Mouse (Mus musculus) lung, embryonic 14.5 days (tissue): ENCODE data around the gene Acvr1b. TPM values are rescaled to one million over a fixed set of nuclear protein-coding genes. Genes with fewer than 3 reads are reported as not detected.

ENCODE experiments used
- ATAC-seq: fragments of 200-750 bp; cut with Nextera tagmentation; 2 replicates; pipeline ENCODE4 v1.8.0; 2017; ENCODE audit warnings: mild to moderate bottlenecking, moderate TSS enrichment, moderate library complexity; ENCODE audit not compliant: insufficient read depth
- DNase-seq: peaks from one replicate; pipeline ENCODE4 v3.0.0-alpha.2; 2015
- H3K27ac ChIP-seq: fragments of 300-500 bp; sonication (generic); 2 replicates; pipeline ENCODE4 v1.5.1; 2014; ENCODE audit warnings: low read depth, mild to moderate bottlenecking, moderate library complexity
- H3K27me3 ChIP-seq: fragments of 300-500 bp; sonication (generic); 2 replicates; pipeline ENCODE4 v1.6.1; 2014; ENCODE audit warnings: low read length, control low read depth; ENCODE audit not compliant: insufficient read depth
- H3K36me3 ChIP-seq: fragments of 300-500 bp; sonication (generic); 2 replicates; pipeline ENCODE4 v1.6.1; 2014; ENCODE audit warnings: control low read depth; ENCODE audit not compliant: insufficient read depth
- H3K4me1 ChIP-seq: fragments of 300-500 bp; sonication (generic); 2 replicates; pipeline ENCODE4 v1.6.1; 2014; ENCODE audit warnings: antibody characterized with exemption, control low read depth; ENCODE audit not compliant: insufficient read depth
- H3K4me2 ChIP-seq: fragments of 300-500 bp; sonication (generic); 2 replicates; pipeline ENCODE4 v1.6.1; 2014; ENCODE audit warnings: mild to moderate bottlenecking
- H3K4me3 ChIP-seq: fragments of 300-500 bp; sonication (generic); 2 replicates; pipeline ENCODE4 v1.5.1; 2014; ENCODE audit warnings: low read depth, low read length
- H3K9ac ChIP-seq: fragments of 300-500 bp; sonication (generic); 2 replicates; pipeline ENCODE4 v1.6.1; 2014
- H3K9me3 ChIP-seq: fragments of 300-500 bp; sonication (generic); 2 replicates; pipeline ENCODE4 v1.6.1; 2016; ENCODE audit warnings: low read depth, low read length, control low read depth
- CTCF ChIP-seq: IDR thresholded peaks from 2 replicates; pipeline ENCODE4 v1.5.1; 2016; ENCODE audit warnings: antibody characterized with exemption, low read depth
- WGBS: fragments of 180-500 bp; shearing (Covaris S2); extraction: QIAGEN DNeasy Blood & Tissue Kit; methylation state at CpG from one replicate; pipeline ENCODE4 v1.1.7; 2014; 5-methylcytosine and 5-hydroxymethylcytosine counted together
- polyA plus RNA-seq: library from polyadenylated mRNA; unstranded; fragments of >200 nt; fragmentation: Nextera tagmentation; extraction: Ambion mirVana; gene quantifications from 2 replicates; pipeline ENCODE4 v1.2.1, GENCODE M21; 2014

Acvr1b gene
- polyA plus RNA-seq, 1 experiment from 2014 or later: 6.3 TPM

DNA sequence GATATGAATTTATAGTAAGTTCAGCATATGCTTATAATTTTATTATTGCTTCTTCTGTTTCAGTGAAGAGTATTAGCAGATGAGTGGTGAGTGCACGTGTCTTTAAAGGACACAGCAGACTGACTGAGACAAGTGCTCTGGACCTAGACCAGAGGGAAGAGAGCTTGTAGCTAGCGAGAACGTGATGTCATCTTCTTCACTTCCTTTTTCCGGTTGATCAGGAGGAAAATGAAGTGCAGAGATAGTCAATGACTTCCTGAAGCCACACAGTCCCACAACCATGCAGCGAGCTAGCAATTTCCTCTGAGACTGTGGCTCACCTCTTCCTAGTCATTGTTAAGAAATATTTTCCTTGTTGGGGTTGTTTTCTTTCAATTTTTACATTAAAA is 16.9 kb downstream of the Acvr1b start:
- peak; percentile 37 for DNase-seq
- no peaks in the 10 kb centered on the region for H3K9me3 ChIP-seq
- TF ChIP-seq CTCF: no peak
- no peak overlapping the region for H3K9ac ChIP-seq
- no peak overlapping the region for H3K4me2 ChIP-seq
- ATAC-seq: no peak
- peak overlapping the region; percentile 36; the same call in 1 of the 2 replicates for H3K27ac ChIP-seq
- H3K4me1 ChIP-seq: 0 out of 2 replicates have a peak, but pooled peaks cover 2% of the 10 kb centered on the region
- H3K4me3 ChIP-seq: no peak overlapping the region
- H3K27me3 ChIP-seq: no peaks in the 10 kb centered on the region
- 57% methylated on average over 5 of the region's 5 CpGs for WGBS
- peaks cover 13% of the 10 kb centered on the region for H3K36me3 ChIP-seq

GRCm38 (mm10) chr15:101191459-101192259 is 17.8 kb downstream of the Acvr1b start:
- no peak for TF ChIP-seq CTCF
- Histone ChIP-seq H3K9ac (no peak overlapping the region), H3K4me2 (no peak overlapping the region), H3K9me3 (no peaks in the 10 kb centered on the region), H3K27ac (peak overlapping the region; percentile 36; the same call in 1 of the 2 replicates), H3K36me3 (peaks cover 22% of the 10 kb centered on the region), H3K4me3 (no peak overlapping the region), H3K27me3 (no peaks in the 10 kb centered on the region), H3K4me1 (0 out of 2 replicates have a peak, but pooled peaks cover 2% of the 10 kb centered on the region)
- ATAC-seq (peak; percentile 21; the same call in 1 of the 2 replicates), DNase-seq (peak; percentile 46)
- 36% methylated on average over 13 of the region's 13 CpGs for WGBS

GRCm38 (mm10) chr15:101192260-101192640 is 18.4 kb downstream of the Acvr1b start:
- no peak for DNase-seq
- Histone ChIP-seq H3K4me3 (no peak overlapping the region), H3K36me3 (peaks cover 27% of the 10 kb centered on the region), H3K9me3 (no peaks in the 10 kb centered on the region), H3K27ac (no peak overlapping the region), H3K27me3 (no peaks in the 10 kb centered on the region), H3K4me1 (0 out of 2 replicates have a peak, but pooled peaks cover 2% of the 10 kb centered on the region), H3K4me2 (no peak overlapping the region), H3K9ac (no peak overlapping the region)
- no peak for TF ChIP-seq CTCF
- ATAC-seq: no peak
- 41% methylated on average over 7 of the region's 7 CpGs for WGBS

- no peak overlapping the region for H3K4me2 ChIP-seq
- no peak overlapping the region for H3K4me3 ChIP-seq
- H3K27ac ChIP-seq: no peak overlapping the region
- peaks cover 27% of the 10 kb centered on the region for H3K36me3 ChIP-seq
- no peaks in the 10 kb centered on the region for H3K9me3 ChIP-seq
- ATAC-seq: no peak
- H3K9ac ChIP-seq: no peak overlapping the region
- H3K4me1 ChIP-seq: 0 out of 2 replicates have a peak, but pooled peaks cover 2% of the 10 kb centered on the region
- TF ChIP-seq CTCF: no peak
- 70% methylated on average over 7 of the region's 7 CpGs for WGBS
- DNase-seq: no peak
- no peaks in the 10 kb centered on the region for H3K27me3 ChIP-seq
Measured at GRCm38 (mm10) chr15:101192651-101193050, 18.8 kb downstream of the Acvr1b start.

DNA sequence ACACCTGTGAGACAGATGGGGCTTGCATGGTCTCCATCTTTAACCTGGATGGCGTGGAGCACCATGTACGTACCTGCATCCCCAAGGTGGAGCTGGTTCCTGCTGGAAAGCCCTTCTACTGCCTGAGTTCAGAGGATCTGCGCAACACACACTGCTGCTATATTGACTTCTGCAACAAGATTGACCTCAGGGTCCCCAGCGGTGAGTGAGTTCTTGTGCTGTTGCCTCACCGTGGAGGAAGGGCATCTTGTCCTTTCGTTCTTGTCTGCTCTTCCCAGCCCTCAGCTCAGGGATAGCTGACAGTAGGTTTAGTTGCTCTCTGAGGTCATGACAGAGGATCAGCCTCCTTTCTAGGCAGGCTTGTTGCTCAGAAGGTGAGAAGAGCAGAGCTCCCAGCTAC is 20.1 kb downstream of the Acvr1b start:
- no peak overlapping the region for H3K27ac ChIP-seq
- DNase-seq (no peak), ATAC-seq (no peak)
- H3K27me3 ChIP-seq: no peaks in the 10 kb centered on the region
- no peaks in the 10 kb centered on the region for H3K9me3 ChIP-seq
- H3K4me1 ChIP-seq: 0 out of 2 replicates have a peak, but pooled peaks cover 2% of the 10 kb centered on the region
- no peak overlapping the region for H3K9ac ChIP-seq
- TF ChIP-seq CTCF: no peak
- no peak overlapping the region for H3K4me3 ChIP-seq
- no peak overlapping the region for H3K4me2 ChIP-seq
- H3K36me3 ChIP-seq: peaks cover 29% of the 10 kb centered on the region
- 78% methylated on average over 6 of the region's 6 CpGs for WGBS

DNA sequence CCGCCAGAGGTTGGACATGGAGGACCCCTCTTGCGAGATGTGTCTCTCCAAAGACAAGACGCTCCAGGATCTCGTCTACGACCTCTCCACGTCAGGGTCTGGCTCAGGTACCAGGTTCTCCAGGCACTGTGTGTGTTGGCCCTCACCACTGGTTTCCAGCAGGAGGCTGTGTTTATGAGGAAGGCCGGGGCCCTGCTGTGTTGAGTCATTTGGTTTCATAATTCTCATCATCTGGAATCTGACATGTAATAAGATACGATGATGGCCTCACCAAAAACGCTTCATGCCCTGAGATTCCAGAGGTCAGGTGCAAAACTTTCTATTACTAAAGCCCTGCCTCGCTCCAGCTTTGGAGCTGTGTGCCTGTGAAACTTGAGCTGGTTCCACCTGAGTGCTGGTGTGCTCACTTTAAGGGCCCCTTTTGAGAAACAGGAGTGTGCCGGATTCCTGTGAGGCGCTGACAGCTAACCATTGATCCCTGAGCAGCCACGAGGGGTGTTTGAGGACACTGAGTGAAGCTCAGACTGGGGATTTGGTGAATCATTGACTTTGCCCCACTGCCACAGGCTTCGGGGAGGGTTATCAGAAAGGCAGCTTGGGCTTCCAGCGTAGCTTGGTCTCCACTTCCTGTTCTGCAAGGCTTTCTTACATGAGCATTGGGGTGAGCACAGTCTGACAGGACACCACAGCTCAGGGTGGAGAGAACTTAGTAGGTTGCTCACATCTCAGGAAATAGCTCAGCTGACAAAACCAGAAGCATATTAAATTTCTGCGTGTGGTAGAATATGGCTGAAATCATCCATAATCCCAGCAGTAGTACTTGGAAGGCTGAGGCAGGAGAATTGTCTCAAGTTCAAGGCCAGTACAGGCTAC is 21.3 kb downstream of the Acvr1b start:
- ATAC-seq: 0 out of 2 replicates have a peak, but pooled peaks have one; percentile 39
- H3K27me3 ChIP-seq: no peaks in the 10 kb centered on the region
- no peak overlapping the region for H3K4me2 ChIP-seq
- H3K4me3 ChIP-seq: no peak overlapping the region
- 0 out of 2 replicates have a peak, but pooled peaks cover 2% of the 10 kb centered on the region for H3K4me1 ChIP-seq
- no peak overlapping the region for H3K9ac ChIP-seq
- peak; percentile 52 for DNase-seq
- H3K27ac ChIP-seq: peak overlapping the region; percentile 32; the same call in 1 of the 2 replicates
- H3K36me3 ChIP-seq: peaks cover 39% of the 10 kb centered on the region
- WGBS: 71% methylated on average over 16 of the region's 16 CpGs
- H3K9me3 ChIP-seq: no peaks in the 10 kb centered on the region
- TF ChIP-seq CTCF: no peak
